Mouse (Mus musculus) skeletal muscle tissue, adult 2 months (tissue): ENCODE measurements around the gene Polr1d.

Experiments
- DNase-seq: peaks from one replicate; pipeline ENCODE4 v3.0.0-alpha.2; 2012; ENCODE audit warnings: low read depth, low spot score

The Polr1d gene

GRCm38 (mm10) chr5:147055572-147056245 lies 21.1 kb upstream of the Polr1d start:
- DNase-seq, result no peak

GRCm38 (mm10) chr5:147056712-147057290 lies 20.0 kb upstream of the Polr1d start:
- no peak for DNase-seq

DNA sequence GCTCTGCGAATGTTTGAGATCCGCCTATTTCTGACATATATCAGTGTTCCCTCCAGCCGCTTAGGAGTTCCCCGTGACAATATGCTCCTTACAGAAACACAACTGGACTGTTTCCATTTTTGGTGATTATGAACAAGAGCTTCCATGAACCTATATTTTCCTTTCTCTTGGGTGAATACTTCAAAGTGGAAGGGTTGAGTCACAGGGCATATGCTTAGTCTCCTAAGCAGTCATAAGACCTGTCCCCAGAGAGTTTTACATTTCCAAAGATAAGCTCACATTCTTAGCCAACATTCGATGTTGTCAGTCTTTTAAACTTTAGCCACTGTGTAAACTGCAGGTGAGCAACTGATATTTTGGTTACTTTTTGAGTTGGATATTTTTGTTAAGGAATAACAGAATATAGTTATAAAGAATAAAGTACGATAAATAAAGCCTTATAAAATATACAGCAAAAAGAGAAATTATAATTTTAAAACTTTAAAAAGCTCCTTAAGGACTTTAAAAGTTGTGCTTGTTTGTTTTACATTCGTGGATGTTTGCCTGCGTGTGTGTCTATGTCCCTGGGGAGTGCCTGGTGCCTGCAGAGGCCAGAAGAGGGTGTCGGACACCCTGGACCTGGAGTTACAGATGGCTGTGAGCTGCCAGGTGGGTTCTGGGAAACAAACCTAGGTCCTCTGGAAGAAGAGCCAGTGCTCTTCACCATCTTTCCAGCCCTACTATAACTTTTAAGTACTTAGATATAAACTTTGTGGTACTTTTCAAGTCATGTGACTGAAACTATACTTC lies 19.0 kb upstream of the Polr1d start:
- no peak for DNase-seq

DNA sequence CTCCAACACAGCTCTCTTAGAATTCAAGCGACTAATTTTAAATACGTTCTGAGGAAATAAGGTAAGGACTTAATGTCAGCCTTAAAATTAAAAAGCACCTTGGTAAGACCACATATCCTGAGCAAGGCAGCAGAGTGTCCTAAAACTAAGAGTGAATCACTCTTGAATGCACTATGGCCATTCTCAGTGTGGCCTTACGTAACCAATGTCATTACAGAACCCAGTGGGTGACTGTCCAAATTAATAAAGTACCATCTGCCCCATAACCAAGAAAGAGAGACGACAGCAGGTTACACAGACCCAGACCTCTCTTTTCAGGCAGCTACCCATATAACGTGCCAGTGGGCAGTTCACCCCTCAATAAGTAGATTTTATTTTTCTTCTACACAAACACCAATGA lies 18.2 kb upstream of the Polr1d start:
- DNase-seq, result no peak

GRCm38 (mm10) chr5:147059319-147059718 lies 17.5 kb upstream of the Polr1d start:
- DNase-seq, result no peak

- DNase-seq, result no peak
Observed at GRCm38 (mm10) chr5:147060024-147060423, 16.8 kb upstream of the Polr1d start.

- no peak for DNase-seq
Observed at GRCm38 (mm10) chr5:147063215-147063661, 13.6 kb upstream of the Polr1d start.

DNA sequence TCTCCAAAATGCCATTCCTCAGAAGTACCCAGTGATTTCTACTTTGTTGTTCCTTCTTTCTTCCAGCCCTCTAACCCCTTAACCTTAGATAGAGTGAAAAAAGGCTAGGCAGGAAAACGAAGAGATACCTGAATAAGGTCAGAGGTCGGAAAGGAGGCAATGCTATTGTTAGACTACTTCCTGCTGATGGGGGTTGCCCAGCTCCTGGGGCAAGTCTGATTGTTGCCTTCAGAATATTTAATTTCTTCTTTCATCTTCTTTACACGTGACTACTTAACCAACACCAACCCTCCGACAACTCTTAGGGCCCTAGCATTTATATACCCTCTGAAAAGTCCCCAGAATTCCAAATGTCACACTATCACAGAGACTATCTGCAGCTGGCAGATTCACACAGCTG lies 10.7 kb upstream of the Polr1d start:
- no peak for DNase-seq

GRCm38 (mm10) chr5:147066965-147067364 lies 9.9 kb upstream of the Polr1d start:
- DNase-seq, result no peak

GRCm38 (mm10) chr5:147068876-147069275 lies 8.0 kb upstream of the Polr1d start:
- DNase-seq, result no peak

GRCm38 (mm10) chr5:147070791-147071516 lies 5.9 kb upstream of the Polr1d start:
- DNase-seq, result no peak

GRCm38 (mm10) chr5:147071886-147072285 lies 5.0 kb upstream of the Polr1d start:
- no peak for DNase-seq

DNA sequence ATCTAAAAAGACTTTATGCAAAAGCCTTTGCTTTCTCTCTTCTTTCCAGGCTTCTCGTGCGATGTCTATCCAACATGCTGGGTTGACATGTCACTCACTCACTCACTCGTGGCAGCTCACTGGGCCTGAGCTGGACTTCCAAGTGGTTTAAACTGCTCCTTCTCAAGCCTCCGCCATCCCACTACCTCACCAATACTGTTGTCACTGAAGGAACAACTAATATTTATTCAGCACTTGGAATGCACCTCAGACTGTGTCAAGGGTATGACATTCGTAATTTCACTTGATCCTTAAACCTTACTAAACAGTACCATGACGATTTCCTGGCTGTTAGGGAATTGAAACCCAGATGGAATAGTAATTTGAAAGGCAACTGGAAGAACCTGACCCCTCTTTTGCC lies 3.0 kb upstream of the Polr1d start:
- no peak for DNase-seq

GRCm38 (mm10) chr5:147075103-147076025 lies 1.5 kb upstream of the Polr1d start:
- no peak for DNase-seq

GRCm38 (mm10) chr5:147076026-147076798 lies 638 bp upstream of the Polr1d start, which contains the start of gene Lnx2:
TSS of gene Lnx2 (minus strand) at chr5:147076586.
- DNase-seq, result peak; percentile 97

GRCm38 (mm10) chr5:147077305-147078034 lies 620 bp downstream of the Polr1d start:
- DNase-seq, result peak; percentile 82

- DNase-seq, result no peak
Observed at GRCm38 (mm10) chr5:147078110-147078900, 1.5 kb downstream of the Polr1d start.

GRCm38 (mm10) chr5:147085201-147085894 lies 8.5 kb downstream of the Polr1d start:
- no peak for DNase-seq
